Mouse (Mus musculus) Patski (cell line): Measurements from ENCODE around the gene Mzf1. TPM values are rescaled to one million over a fixed set of nuclear protein-coding genes. Genes with fewer than 3 reads are reported as not detected.
"Not testable (repeated sequence)": the region's sequence is repeated elsewhere in the genome, so short reads cannot be mapped to it uniquely, and the experiment has no call there.

ENCODE experiments used
- ATAC-seq: fragments of 100-300 bp; one replicate; pipeline ENCODE4 v1.8.0; 2021
- CTCF ChIA-PET: fragments of 350-600 bp; sonication (Branson Sonifier 250); formaldehyde crosslinking; loops from one replicate; lab custom pipeline; 2022; ENCODE audit warnings: inconsistent platforms; lab: Charles Lee
- POLR2A ChIA-PET: fragments of 350-600 bp; sonication (Branson Sonifier 250); formaldehyde crosslinking; loops from one replicate; lab custom pipeline; 2022; ENCODE audit warnings: antibody characterized with exemption, inconsistent platforms; lab: Charles Lee
- DNase-seq: peaks from one replicate; pipeline ENCODE4 v3.0.0-alpha.2; 2011; ENCODE audit warnings: low read depth, low spot score
- H3K27me3 ChIP-seq: fragments of 371-371 bp; one replicate; pipeline ENCODE4 v1.5.1; 2021
- CTCF ChIP-seq: fragments of 100-300 bp; IDR thresholded peaks from one replicate; pipeline ENCODE4 v1.5.1; 2021
- in situ Hi-C: fragments of 300-500 bp; cut with MboI; formaldehyde crosslinking; loops from 3 replicates; pipeline ENCODE4 v1.11.1; 2018; ENCODE audit warnings: low pct_unique_long_range_greater_than_20kb, mixed read lengths
- polyA plus RNA-seq: library from polyadenylated mRNA; unstranded; gene quantifications from one replicate; pipeline ENCODE4 v1.2.3, GENCODE M21; 2021

Gene Mzf1
- polyA plus RNA-seq = 5.6 TPM

GRCm38 (mm10) chr7:13054287-13055010, at the start of gene Mzf1:
Mzf1 (minus strand) TSS chr7:13054764.
- no peak for TF ChIP-seq CTCF
- ATAC-seq (peak; percentile 98), DNase-seq (peak; percentile 79)
- CTCF ChIA-PET = interaction anchor here (1.9 kb wide), 1 partner anchor 9 kb away, joined by 4 read pairs; no protein-coding TSS in a partner anchor
- H3K27me3 ChIP-seq = no peaks in the 10 kb centered on the region
- POLR2A ChIA-PET = no interaction called here
- in situ Hi-C loops = loop anchor here (10.0 to 25.0 kb wide), 2 partner anchors 220 to 458 kb away; partner anchors contain the start of genes Lig1 and Zswim9

GRCm38 (mm10) chr7:13095073-13095472, 40.5 kb upstream of the Mzf1 start, which contains the start of gene Vmn1r85:
Vmn1r85 (minus strand) TSS chr7:13095173.
- DNase-seq = no peak
- POLR2A ChIA-PET = no interaction called here
- no peak for ATAC-seq
- in situ Hi-C loops = no loop called here
- peaks cover 16% of the 10 kb centered on the region for H3K27me3 ChIP-seq
- no peak for TF ChIP-seq CTCF
- CTCF ChIA-PET = no interaction called here

GRCm38 (mm10) chr7:13072293-13072692, 17.7 kb upstream of the Mzf1 start:
- no peak for ATAC-seq
- H3K27me3 ChIP-seq = peaks cover 21% of the 10 kb centered on the region
- in situ Hi-C loops = loop anchor here (5.0 to 25.0 kb wide), 3 partner anchors 133 to 1250 kb away; no protein-coding TSS in a partner anchor
- TF ChIP-seq CTCF = peak; percentile 52
- no peak for DNase-seq
- CTCF ChIA-PET = interaction anchor here (1.1 kb wide), 1 partner anchor 8 kb away, joined by 4 read pairs; no protein-coding TSS in a partner anchor
- POLR2A ChIA-PET = no interaction called here

GRCm38 (mm10) chr7:13063399-13063798, 8.8 kb upstream of the Mzf1 start:
- ATAC-seq, DNase-seq, H3K27me3 ChIP-seq, POLR2A ChIA-PET: not testable (repeated sequence)
- CTCF ChIA-PET = interaction anchor here (1.2 to 1.6 kb wide), 4 partner anchors 9 to 448 kb away, joined by 3 to 6 read pairs (median 4); no protein-coding TSS in a partner anchor
- in situ Hi-C loops = loop anchor here (25.0 kb wide), 1 partner anchor 449 kb away; no protein-coding TSS in a partner anchor
- TF ChIP-seq CTCF = peak; percentile 70

GRCm38 (mm10) chr7:13059536-13059935, 5.0 kb upstream of the Mzf1 start:
- no peak for DNase-seq
- no peak for TF ChIP-seq CTCF
- in situ Hi-C loops = loop anchor here (10.0 to 25.0 kb wide), 2 partner anchors 215 to 453 kb away; partner anchors contain the start of genes Lig1 and Zswim9
- ATAC-seq = no peak
- ChIA-PET POLR2A (no interaction called here), CTCF (no interaction called here)
- H3K27me3 ChIP-seq = no peaks in the 10 kb centered on the region

GRCm38 (mm10) chr7:13056913-13057700, 2.5 kb upstream of the Mzf1 start:
- ChIA-PET POLR2A (no interaction called here), CTCF (no interaction called here)
- no peak for TF ChIP-seq CTCF
- no peaks in the 10 kb centered on the region for H3K27me3 ChIP-seq
- in situ Hi-C loops = loop anchor here (10.0 to 25.0 kb wide), 2 partner anchors 218 to 455 kb away; partner anchors contain the start of genes Lig1 and Zswim9
- ATAC-seq = no peak
- DNase-seq = no peak

GRCm38 (mm10) chr7:13053961-13054286, 640 bp downstream of the Mzf1 start:
- ATAC-seq (no peak), DNase-seq (no peak)
- ChIA-PET POLR2A (interaction anchor here (0.9 to 1.1 kb wide), 2 partner anchors 14 to 17 kb away, joined by 3 to 5 read pairs; no protein-coding TSS in a partner anchor), CTCF (interaction anchor here (0.8 to 1.9 kb wide), 3 partner anchors 10 to 14 kb away, joined by 3 to 6 read pairs (median 4); no protein-coding TSS in a partner anchor)
- no peaks in the 10 kb centered on the region for H3K27me3 ChIP-seq
- in situ Hi-C loops = loop anchor here (10.0 to 25.0 kb wide), 2 partner anchors 221 to 458 kb away; partner anchors contain the start of genes Lig1 and Zswim9
- no peak for TF ChIP-seq CTCF

- in situ Hi-C loops = loop anchor here (10.0 to 25.0 kb wide), 2 partner anchors 221 to 459 kb away; partner anchors contain the start of genes Lig1 and Zswim9
- TF ChIP-seq CTCF = no peak
- CTCF ChIA-PET = interaction anchor here (0.8 to 1.9 kb wide), 3 partner anchors 10 to 14 kb away, joined by 3 to 6 read pairs (median 4); no protein-coding TSS in a partner anchor
- H3K27me3 ChIP-seq = no peaks in the 10 kb centered on the region
- DNase-seq = no peak
- POLR2A ChIA-PET = interaction anchor here (0.9 to 1.1 kb wide), 2 partner anchors 13 to 17 kb away, joined by 3 to 5 read pairs; no protein-coding TSS in a partner anchor
- no peak for ATAC-seq
Observed at GRCm38 (mm10) chr7:13053501-13053900, 1.1 kb downstream of the Mzf1 start.

GRCm38 (mm10) chr7:13053001-13053400, 1.6 kb downstream of the Mzf1 start:
- TF ChIP-seq CTCF = no peak
- ChIA-PET POLR2A (interaction anchor here (0.9 to 1.1 kb wide), 2 partner anchors 13 to 17 kb away, joined by 3 to 5 read pairs; no protein-coding TSS in a partner anchor), CTCF (interaction anchor here (0.8 to 1.9 kb wide), 3 partner anchors 11 to 14 kb away, joined by 3 to 6 read pairs (median 4); no protein-coding TSS in a partner anchor)
- ATAC-seq (no peak), DNase-seq (no peak)
- H3K27me3 ChIP-seq = no peaks in the 10 kb centered on the region
- in situ Hi-C loops = loop anchor here (10.0 to 25.0 kb wide), 2 partner anchors 222 to 459 kb away; partner anchors contain the start of genes Lig1 and Zswim9
